Mouse (Mus musculus): ENCODE measurements around the gene Gjb4. TPM values are rescaled to one million over a fixed set of nuclear protein-coding genes. Genes with fewer than 3 reads are reported as not detected.

The Gjb4 gene
- polyA plus RNA-seq (2012; rRNA removed) = 0.18 and 0.53 TPM in 2 replicates

GRCm38 (mm10) chr4:127353951-127354438 is at the start of gene Gjb4:
Gene Gjb4 (minus strand): TSS chr4:127354081.
- WGBS = 42% methylated on average over 8 of the region's 8 CpGs
- H3K4me1 ChIP-seq (ENCODE audit: control insufficient read depth, insufficient read depth, insufficient read length, low read length) = no peaks in the 10 kb centered on the region
- H3K4me3 ChIP-seq (ENCODE audit: low read depth, low read length) = no peak within 1 kb of the TSS
- H3K27me3 ChIP-seq (ENCODE audit: control insufficient read depth, insufficient read depth, low read length) = no peaks in the 10 kb centered on the region
- TF ChIP-seq CTCF (IDR thresholded peaks at IDR 0.05; ENCODE audit: extremely low read depth, insufficient read length, insufficient replicate concordance, low read depth, low read length) = no peak
- no peak for TF ChIP-seq POLR2A (IDR thresholded peaks at IDR 0.05; ENCODE audit: low read depth, low read length)
- no peaks in the 10 kb centered on the region for H3K36me3 ChIP-seq (ENCODE audit: control insufficient read depth, insufficient read depth, low read length)
- H3K27ac ChIP-seq (ENCODE audit: insufficient read depth, low read depth, low read length) = no peak within 1 kb of the TSS

- H3K4me3 ChIP-seq (ENCODE audit: low read depth, low read length) = no peak overlapping the region
- H3K36me3 ChIP-seq (ENCODE audit: control insufficient read depth, insufficient read depth, low read length) = no peaks in the 10 kb centered on the region
- no peak overlapping the region for H3K27ac ChIP-seq (ENCODE audit: insufficient read depth, low read depth, low read length)
- no peaks in the 10 kb centered on the region for H3K4me1 ChIP-seq (ENCODE audit: control insufficient read depth, insufficient read depth, insufficient read length, low read length)
- TF ChIP-seq CTCF (IDR thresholded peaks at IDR 0.05; ENCODE audit: extremely low read depth, insufficient read length, insufficient replicate concordance, low read depth, low read length) = no peak
- no peak for TF ChIP-seq POLR2A (IDR thresholded peaks at IDR 0.05; ENCODE audit: low read depth, low read length)
- no peaks in the 10 kb centered on the region for H3K27me3 ChIP-seq (ENCODE audit: control insufficient read depth, insufficient read depth, low read length)
- WGBS = 74% methylated on average over 3 of the region's 3 CpGs
These were observed 48.7 kb upstream of the Gjb4 start for GRCm38 (mm10) chr4:127402614-127403013.

- Histone ChIP-seq H3K36me3 (ENCODE audit: control insufficient read depth, insufficient read depth, low read length) (no peaks in the 10 kb centered on the region), H3K27ac (ENCODE audit: insufficient read depth, low read depth, low read length) (no peak overlapping the region), H3K27me3 (ENCODE audit: control insufficient read depth, insufficient read depth, low read length) (no peaks in the 10 kb centered on the region), H3K4me1 (ENCODE audit: control insufficient read depth, insufficient read depth, insufficient read length, low read length) (no peaks in the 10 kb centered on the region), H3K4me3 (ENCODE audit: low read depth, low read length) (no peak overlapping the region)
- WGBS = 89% methylated on average over 4 of the region's 4 CpGs
- no peak for TF ChIP-seq POLR2A (IDR thresholded peaks at IDR 0.05; ENCODE audit: low read depth, low read length)
- no peak for TF ChIP-seq CTCF (IDR thresholded peaks at IDR 0.05; ENCODE audit: extremely low read depth, insufficient read length, insufficient replicate concordance, low read depth, low read length)
These were observed 48.3 kb upstream of the Gjb4 start for GRCm38 (mm10) chr4:127402166-127402565.

- Histone ChIP-seq H3K27ac (ENCODE audit: insufficient read depth, low read depth, low read length) (no peak overlapping the region), H3K4me3 (ENCODE audit: low read depth, low read length) (no peak overlapping the region), H3K4me1 (ENCODE audit: control insufficient read depth, insufficient read depth, insufficient read length, low read length) (no peaks in the 10 kb centered on the region), H3K27me3 (ENCODE audit: control insufficient read depth, insufficient read depth, low read length) (no peaks in the 10 kb centered on the region), H3K36me3 (ENCODE audit: control insufficient read depth, insufficient read depth, low read length) (no peaks in the 10 kb centered on the region)
- TF ChIP-seq POLR2A (IDR thresholded peaks at IDR 0.05; ENCODE audit: low read depth, low read length) (no peak), CTCF (IDR thresholded peaks at IDR 0.05; ENCODE audit: extremely low read depth, insufficient read length, insufficient replicate concordance, low read depth, low read length) (no peak)
- 59% methylated on average over 11 of the region's 11 CpGs for WGBS
These were observed 46.6 kb upstream of the Gjb4 start for GRCm38 (mm10) chr4:127400165-127401145.

GRCm38 (mm10) chr4:127395591-127395990 is 41.7 kb upstream of the Gjb4 start:
- Histone ChIP-seq H3K4me3 (ENCODE audit: low read depth, low read length) (no peak overlapping the region), H3K4me1 (ENCODE audit: control insufficient read depth, insufficient read depth, insufficient read length, low read length) (no peaks in the 10 kb centered on the region), H3K36me3 (ENCODE audit: control insufficient read depth, insufficient read depth, low read length) (no peaks in the 10 kb centered on the region), H3K27me3 (ENCODE audit: control insufficient read depth, insufficient read depth, low read length) (no peaks in the 10 kb centered on the region), H3K27ac (ENCODE audit: insufficient read depth, low read depth, low read length) (no peak overlapping the region)
- WGBS = 58% methylated on average over 4 of the region's 4 CpGs
- no peak for TF ChIP-seq POLR2A (IDR thresholded peaks at IDR 0.05; ENCODE audit: low read depth, low read length)
- no peak for TF ChIP-seq CTCF (IDR thresholded peaks at IDR 0.05; ENCODE audit: extremely low read depth, insufficient read length, insufficient replicate concordance, low read depth, low read length)

- H3K4me1 ChIP-seq (ENCODE audit: control insufficient read depth, insufficient read depth, insufficient read length, low read length) = no peaks in the 10 kb centered on the region
- WGBS = 28% methylated on average over 13 of the region's 13 CpGs
- no peak for TF ChIP-seq POLR2A (IDR thresholded peaks at IDR 0.05; ENCODE audit: low read depth, low read length)
- no peak for TF ChIP-seq CTCF (IDR thresholded peaks at IDR 0.05; ENCODE audit: extremely low read depth, insufficient read length, insufficient replicate concordance, low read depth, low read length)
- H3K36me3 ChIP-seq (ENCODE audit: control insufficient read depth, insufficient read depth, low read length) = no peaks in the 10 kb centered on the region
- no peak overlapping the region for H3K27ac ChIP-seq (ENCODE audit: insufficient read depth, low read depth, low read length)
- no peaks in the 10 kb centered on the region for H3K27me3 ChIP-seq (ENCODE audit: control insufficient read depth, insufficient read depth, low read length)
- H3K4me3 ChIP-seq (ENCODE audit: low read depth, low read length) = no peak overlapping the region
These were observed 35.8 kb upstream of the Gjb4 start for GRCm38 (mm10) chr4:127389645-127390044.

- 38% methylated on average over 4 of the region's 4 CpGs for WGBS
- no peaks in the 10 kb centered on the region for H3K4me1 ChIP-seq (ENCODE audit: control insufficient read depth, insufficient read depth, insufficient read length, low read length)
- no peaks in the 10 kb centered on the region for H3K36me3 ChIP-seq (ENCODE audit: control insufficient read depth, insufficient read depth, low read length)
- peak; percentile 51; the same call in 1 of the 2 replicates for TF ChIP-seq CTCF (IDR thresholded peaks at IDR 0.05; ENCODE audit: extremely low read depth, insufficient read length, insufficient replicate concordance, low read depth, low read length)
- TF ChIP-seq POLR2A (IDR thresholded peaks at IDR 0.05; ENCODE audit: low read depth, low read length) = no peak
- no peak overlapping the region for H3K27ac ChIP-seq (ENCODE audit: insufficient read depth, low read depth, low read length)
- no peak overlapping the region for H3K4me3 ChIP-seq (ENCODE audit: low read depth, low read length)
- H3K27me3 ChIP-seq (ENCODE audit: control insufficient read depth, insufficient read depth, low read length) = no peaks in the 10 kb centered on the region
These were observed 23.5 kb upstream of the Gjb4 start for GRCm38 (mm10) chr4:127377344-127377743.

Data from small intestine, adult 2 months (tissue).